Mouse (Mus musculus) neural tube, embryonic 15.5 days (tissue): ENCODE measurements at regions not wholly inside any gene's neighbourhood (a gene's known extent, or its start where the extent isn't known, plus 50 kb on each side); places are given as distances from the start of the nearest gene placed in this dataset.
"Not testable (repeated sequence)": the region's sequence is repeated elsewhere in the genome, so short reads cannot be mapped to it uniquely, and the experiment has no call there.

Source experiments
- ATAC-seq: fragments of 200-750 bp; cut with Nextera tagmentation; 2 replicates; pipeline ENCODE4 v1.8.0; 2017; ENCODE audit warnings: mild to moderate bottlenecking, moderate TSS enrichment, moderate library complexity; ENCODE audit not compliant: low FRiP score
- H3K27ac ChIP-seq: fragments of 300-500 bp; sonication (generic); replicated peaks from 2 replicates; pipeline ENCODE4 v1.5.1; 2015; ENCODE audit warnings: mild to moderate bottlenecking, inconsistent platforms
- H3K27me3 ChIP-seq: fragments of 300-500 bp; sonication (generic); replicated peaks from 2 replicates; pipeline ENCODE4 v1.6.1; 2015; ENCODE audit warnings: inconsistent platforms
- H3K36me3 ChIP-seq: fragments of 300-500 bp; sonication (generic); 2 replicates; pipeline ENCODE4 v1.6.1; 2015; ENCODE audit warnings: inconsistent platforms
- H3K4me1 ChIP-seq: fragments of 300-500 bp; sonication (generic); 2 replicates; pipeline ENCODE4 v1.6.1; 2015; ENCODE audit warnings: inconsistent platforms
- H3K4me2 ChIP-seq: fragments of 300-500 bp; sonication (generic); 2 replicates; pipeline ENCODE4 v1.6.1; 2015; ENCODE audit warnings: inconsistent platforms, mild to moderate bottlenecking, moderate library complexity
- H3K4me3 ChIP-seq: fragments of 300-500 bp; sonication (generic); replicated peaks from 2 replicates; pipeline ENCODE4 v1.5.1; 2015; ENCODE audit warnings: mild to moderate bottlenecking, inconsistent platforms
- H3K9ac ChIP-seq: fragments of 300-500 bp; sonication (generic); replicated peaks from 2 replicates; pipeline ENCODE4 v1.6.1; 2015; ENCODE audit warnings: mild to moderate bottlenecking, inconsistent platforms
- H3K9me3 ChIP-seq: fragments of 300-500 bp; sonication (generic); replicated peaks from 2 replicates; pipeline ENCODE4 v1.6.1; 2016; ENCODE audit warnings: inconsistent platforms
- WGBS: fragments of 180-500 bp; shearing (Covaris S2); methylation state at CpG from one replicate; pipeline ENCODE4 v1.1.7; 2015; ENCODE audit warnings: mixed read lengths; 5-methylcytosine and 5-hydroxymethylcytosine counted together

DNA sequence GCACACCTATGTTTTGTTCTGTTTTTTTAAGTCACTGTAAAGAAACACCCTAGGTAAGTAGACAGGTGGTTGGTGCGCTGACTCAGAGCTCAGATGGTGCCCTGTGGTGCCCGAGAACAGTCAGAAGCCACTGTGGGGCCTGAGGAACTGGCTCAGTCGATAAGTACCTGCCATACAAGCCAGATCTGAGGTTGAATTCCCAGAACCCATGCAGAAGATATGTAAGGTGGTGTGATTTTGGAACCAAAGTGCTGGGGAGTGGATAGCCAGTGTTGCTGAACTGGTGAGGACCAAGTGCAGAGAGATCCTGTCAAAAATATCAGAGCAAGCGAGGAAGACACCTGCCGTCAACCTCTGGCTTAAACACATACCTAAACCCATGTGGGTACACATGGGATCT, 65.4 kb downstream of the Chst1 start:
- H3K27ac ChIP-seq = no peak overlapping the region
- 87% methylated on average over 5 of the region's 5 CpGs for WGBS

DNA sequence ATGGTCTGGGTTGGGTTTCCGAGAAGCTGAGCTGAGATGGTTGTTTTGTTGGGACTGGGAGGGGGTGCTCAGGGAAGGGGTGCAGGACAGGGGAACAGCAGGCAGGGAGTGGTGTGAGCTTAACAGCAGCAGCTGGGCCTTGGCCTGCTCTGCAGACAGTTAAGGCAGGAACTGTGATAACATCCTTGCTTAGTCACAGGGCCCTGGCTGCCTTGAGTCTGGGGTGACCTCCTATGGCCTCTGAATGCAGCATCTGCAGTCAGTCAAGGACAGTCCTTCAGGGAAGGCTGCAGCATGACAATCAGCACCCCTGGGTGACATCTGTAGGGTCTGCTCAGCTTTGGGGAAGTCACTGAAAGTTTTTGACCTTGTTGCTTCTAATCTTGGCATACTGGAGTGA, 67.7 kb downstream of the Chst1 start:
- Histone ChIP-seq H3K9me3 (no peaks in the 10 kb centered on the region), H3K27me3 (0 out of 2 replicates have a peak, but pooled peaks cover 2% of the 10 kb centered on the region), H3K36me3 (no peaks in the 10 kb centered on the region), H3K4me3 (no peak overlapping the region), H3K4me2 (no peak overlapping the region), H3K9ac (no peak overlapping the region), H3K27ac (no peak overlapping the region), H3K4me1 (peaks cover 7% of the 10 kb centered on the region)
- ATAC-seq = no peak
- 82% methylated on average over 1 of the region's 1 CpGs for whole genome bisulfite sequencing

More for the DNA sequence above, 65.4 kb downstream of the Chst1 start:
- no peaks in the 10 kb centered on the region for H3K36me3 ChIP-seq
- H3K4me2 ChIP-seq = no peak overlapping the region
- peaks cover 7% of the 10 kb centered on the region for H3K4me1 ChIP-seq
- H3K9ac ChIP-seq = no peak overlapping the region
- H3K4me3 ChIP-seq = no peak overlapping the region
- no peak for ATAC-seq
- H3K9me3 ChIP-seq = no peaks in the 10 kb centered on the region
- H3K27me3 ChIP-seq = no peaks in the 10 kb centered on the region

DNA sequence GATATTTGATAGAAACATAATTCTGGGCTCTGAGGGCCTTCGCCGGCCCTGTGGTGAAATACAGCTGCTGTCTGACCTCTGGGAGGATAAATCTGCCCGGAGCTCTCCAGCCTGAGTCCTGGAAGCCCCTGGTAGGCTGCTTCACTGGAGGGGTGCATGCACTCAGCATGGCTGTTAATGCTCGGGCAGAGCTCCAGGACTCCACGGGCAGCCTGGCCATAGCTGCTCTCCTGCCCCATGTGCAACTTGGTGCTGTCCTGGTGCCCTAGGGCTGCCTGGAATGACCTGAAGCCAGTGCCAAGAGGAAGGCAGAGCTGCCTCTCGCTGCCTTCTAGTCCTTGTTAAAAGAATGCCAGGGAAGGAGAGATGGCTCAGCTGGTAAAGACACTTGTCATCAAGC, 68.2 kb downstream of the Chst1 start:
- Histone ChIP-seq H3K4me2 (no peak overlapping the region), H3K4me3 (no peak overlapping the region), H3K4me1 (peaks cover 8% of the 10 kb centered on the region), H3K9me3 (no peaks in the 10 kb centered on the region), H3K27ac (no peak overlapping the region), H3K27me3 (0 out of 2 replicates have a peak, but pooled peaks cover 2% of the 10 kb centered on the region), H3K9ac (no peak overlapping the region), H3K36me3 (no peaks in the 10 kb centered on the region)
- no peak; the same call in 1 of the 2 replicates for ATAC-seq
- 41% methylated on average over 6 of the region's 6 CpGs for WGBS

DNA sequence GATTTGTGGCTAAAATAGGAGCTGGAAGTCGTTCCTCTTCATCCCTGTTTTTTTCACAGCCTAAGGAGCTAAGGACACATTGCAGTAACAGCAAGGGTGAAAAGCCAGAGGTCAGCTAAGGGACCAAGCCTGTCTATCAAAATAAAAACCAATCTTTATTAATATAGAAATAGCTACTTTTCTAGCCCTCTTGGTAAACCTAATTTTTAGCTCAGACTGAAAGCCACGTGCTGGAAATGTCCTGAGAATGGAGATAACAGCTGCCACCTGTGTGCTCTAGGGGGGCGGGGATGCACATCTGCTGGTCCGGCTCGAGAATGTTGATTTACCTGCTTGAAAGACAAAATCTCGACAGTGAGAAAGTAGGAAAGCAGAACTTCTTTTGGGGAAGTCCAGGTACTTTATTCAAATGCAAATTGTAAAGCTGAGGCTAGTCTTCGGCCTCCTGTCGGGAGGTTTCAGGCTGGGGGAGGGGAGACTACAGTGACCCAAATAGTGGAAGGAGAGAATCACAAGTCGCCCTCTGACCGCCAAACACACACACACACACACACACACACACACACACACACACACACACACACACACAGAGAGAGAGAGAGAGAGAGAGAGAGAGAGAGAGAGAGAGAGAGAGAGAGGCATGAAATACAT, 70.0 kb downstream of the Chst1 start:
- not testable (repeated sequence) for H3K9me3 ChIP-seq, ATAC-seq, H3K4me3 ChIP-seq, H3K27me3 ChIP-seq, H3K36me3 ChIP-seq, H3K27ac ChIP-seq, H3K4me2 ChIP-seq, H3K9ac ChIP-seq
- WGBS = 43% methylated on average over 9 of the region's 10 CpGs
- H3K4me1 ChIP-seq = peaks cover 14% of the 10 kb centered on the region

DNA sequence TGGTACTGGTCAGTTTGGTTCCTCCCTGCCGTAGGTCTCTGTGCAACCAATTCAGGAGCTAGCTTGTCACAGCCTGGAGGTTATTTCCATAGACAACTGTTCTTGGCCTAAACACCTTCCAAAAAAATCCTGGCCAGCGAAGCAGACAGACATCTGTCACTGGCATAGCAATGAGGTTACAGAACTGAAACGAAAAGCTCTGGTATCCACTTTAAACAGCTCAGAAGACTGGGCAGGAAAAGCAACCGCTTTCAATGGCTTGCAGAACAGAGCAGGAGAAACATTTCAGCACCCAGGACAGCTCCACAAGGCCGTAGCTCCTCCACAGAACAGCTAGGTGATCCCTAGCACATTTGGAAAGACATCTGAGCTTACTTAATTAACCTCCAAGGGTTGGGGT, 72.1 kb downstream of the Chst1 start:
- no peak for ATAC-seq
- H3K27ac ChIP-seq = no peak overlapping the region
- no peak overlapping the region for H3K4me2 ChIP-seq
- H3K27me3 ChIP-seq = 0 out of 2 replicates have a peak, but pooled peaks cover 2% of the 10 kb centered on the region
- WGBS = 40% methylated on average over 5 of the region's 5 CpGs
- H3K9ac ChIP-seq = no peak overlapping the region
- H3K4me3 ChIP-seq = no peak overlapping the region
- H3K4me1 ChIP-seq = peaks cover 14% of the 10 kb centered on the region
- H3K9me3 ChIP-seq = no peaks in the 10 kb centered on the region
- H3K36me3 ChIP-seq = no peaks in the 10 kb centered on the region

DNA sequence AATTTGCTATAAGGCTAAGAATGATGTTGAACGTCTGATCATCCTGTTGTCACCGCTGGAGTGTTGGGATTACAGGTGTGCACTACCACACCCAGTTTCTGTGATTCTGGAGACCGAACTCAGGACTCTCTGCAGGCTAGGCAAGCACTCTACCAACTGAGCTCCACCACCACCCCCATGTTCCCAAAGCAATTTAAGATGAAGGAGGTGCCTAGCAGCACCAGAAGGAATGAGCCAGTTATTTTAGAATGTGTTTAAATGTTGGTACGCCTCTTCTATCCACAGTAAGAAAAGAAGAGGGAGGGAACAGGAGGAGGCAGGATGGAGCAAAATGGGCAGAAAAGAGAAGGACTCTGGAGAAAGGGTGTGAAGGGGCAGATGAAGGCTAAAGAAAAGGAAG, 72.6 kb downstream of the Chst1 start:
- Histone ChIP-seq H3K9me3 (no peaks in the 10 kb centered on the region), H3K4me1 (peaks cover 13% of the 10 kb centered on the region), H3K9ac (no peak overlapping the region), H3K27ac (no peak overlapping the region), H3K4me2 (no peak overlapping the region), H3K27me3 (0 out of 2 replicates have a peak, but pooled peaks cover 2% of the 10 kb centered on the region), H3K4me3 (no peak overlapping the region), H3K36me3 (no peaks in the 10 kb centered on the region)
- WGBS = 69% methylated on average over 4 of the region's 4 CpGs
- no peak for ATAC-seq

DNA sequence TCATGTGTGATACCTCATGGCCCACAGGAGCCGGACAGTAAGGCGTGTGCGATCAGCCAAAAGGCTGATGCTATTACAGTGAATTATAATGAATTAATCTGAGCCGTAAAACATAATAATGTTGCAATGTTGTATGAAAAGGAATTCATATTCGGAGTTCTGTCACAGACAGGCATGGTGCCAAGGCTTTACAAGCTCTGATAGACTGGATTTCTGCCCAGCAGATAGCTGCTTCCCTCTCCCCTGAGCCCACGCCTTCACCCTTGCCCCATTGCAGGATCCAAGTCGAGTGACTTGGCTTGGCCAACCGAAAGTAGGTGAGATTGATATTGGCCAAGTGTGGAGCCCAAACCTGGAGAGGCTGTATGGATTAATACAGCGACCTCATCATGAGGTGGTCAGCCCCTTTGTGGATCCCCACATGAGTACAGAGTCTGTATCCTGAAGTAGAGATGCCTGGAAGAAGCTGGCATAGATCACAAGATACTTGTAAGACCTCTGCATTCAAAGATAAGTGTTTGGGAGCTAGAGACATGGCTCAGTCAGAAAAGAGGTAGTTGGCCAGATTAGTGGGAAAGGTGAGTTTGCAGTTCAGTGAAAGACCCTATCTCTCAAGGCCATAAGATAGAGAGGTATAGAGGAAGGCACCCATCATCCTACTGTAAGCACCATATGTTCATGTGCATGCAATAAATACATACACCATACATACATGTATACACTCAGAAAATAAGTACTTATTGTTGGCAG, 73.7 kb downstream of the Chst1 start:
- Histone ChIP-seq H3K27ac (no peak overlapping the region), H3K9ac (no peak overlapping the region), H3K4me3 (no peak overlapping the region), H3K4me2 (no peak overlapping the region), H3K36me3 (no peaks in the 10 kb centered on the region), H3K27me3 (0 out of 2 replicates have a peak, but pooled peaks cover 2% of the 10 kb centered on the region), H3K9me3 (no peaks in the 10 kb centered on the region), H3K4me1 (peaks cover 6% of the 10 kb centered on the region; the same call in 1 of the 2 replicates)
- 76% methylated on average over 9 of the region's 9 CpGs for WGBS
- ATAC-seq = no peak

DNA sequence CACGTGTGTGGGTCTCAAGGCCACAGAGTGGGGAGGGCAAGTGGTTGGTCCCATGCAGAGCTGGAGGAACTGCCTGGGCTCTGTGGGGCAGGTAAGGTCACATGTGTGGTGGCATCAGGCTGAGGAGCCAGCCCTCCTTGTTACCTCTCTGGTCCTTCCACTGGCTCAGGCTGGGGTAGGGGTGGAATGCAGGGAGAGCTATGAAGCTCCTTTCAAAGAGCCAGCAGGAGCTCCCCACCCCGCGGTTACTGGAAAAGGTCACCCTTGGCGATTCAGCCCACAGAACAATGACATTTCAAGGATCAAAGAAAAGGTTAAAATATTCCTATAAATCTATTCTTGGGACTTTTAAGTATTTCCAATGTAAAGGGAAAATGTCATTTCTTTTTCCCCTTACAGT, 74.4 kb downstream of the Chst1 start:
- H3K36me3 ChIP-seq = no peaks in the 10 kb centered on the region
- H3K9ac ChIP-seq = no peak overlapping the region
- H3K4me1 ChIP-seq = peaks cover 6% of the 10 kb centered on the region; the same call in 1 of the 2 replicates
- ATAC-seq = no peak
- no peaks in the 10 kb centered on the region for H3K9me3 ChIP-seq
- H3K4me3 ChIP-seq = no peak overlapping the region
- H3K27ac ChIP-seq = no peak overlapping the region
- no peak overlapping the region for H3K4me2 ChIP-seq
- WGBS = 14% methylated on average over 4 of the region's 4 CpGs
- 0 out of 2 replicates have a peak, but pooled peaks cover 2% of the 10 kb centered on the region for H3K27me3 ChIP-seq

DNA sequence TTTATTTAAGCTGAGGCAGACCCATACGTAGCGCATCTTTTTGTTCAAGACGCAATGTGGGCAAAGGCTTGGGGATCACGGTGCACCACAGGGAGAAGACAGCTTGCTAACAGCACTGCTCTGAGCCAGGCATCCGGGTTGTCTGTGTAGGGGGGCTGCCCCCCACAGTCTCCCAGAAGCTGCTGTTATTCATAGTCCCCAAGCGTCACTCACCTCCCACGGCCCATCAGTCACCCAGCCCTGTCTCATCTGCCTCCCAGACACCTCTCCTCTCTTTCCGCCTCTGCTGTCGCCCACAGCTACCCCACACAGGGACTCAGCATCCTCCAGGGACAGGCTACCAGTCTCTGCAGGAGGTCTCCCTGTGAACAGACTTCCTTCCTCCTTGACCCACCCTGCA, 75.7 kb downstream of the Chst1 start:
- Histone ChIP-seq H3K27ac (no peak overlapping the region), H3K4me2 (no peak overlapping the region), H3K4me3 (no peak overlapping the region), H3K9ac (no peak overlapping the region), H3K9me3 (no peaks in the 10 kb centered on the region), H3K4me1 (peaks cover 6% of the 10 kb centered on the region; the same call in 1 of the 2 replicates), H3K36me3 (no peaks in the 10 kb centered on the region), H3K27me3 (no peaks in the 10 kb centered on the region)
- no peak for ATAC-seq
- WGBS = 60% methylated on average over 9 of the region's 9 CpGs

DNA sequence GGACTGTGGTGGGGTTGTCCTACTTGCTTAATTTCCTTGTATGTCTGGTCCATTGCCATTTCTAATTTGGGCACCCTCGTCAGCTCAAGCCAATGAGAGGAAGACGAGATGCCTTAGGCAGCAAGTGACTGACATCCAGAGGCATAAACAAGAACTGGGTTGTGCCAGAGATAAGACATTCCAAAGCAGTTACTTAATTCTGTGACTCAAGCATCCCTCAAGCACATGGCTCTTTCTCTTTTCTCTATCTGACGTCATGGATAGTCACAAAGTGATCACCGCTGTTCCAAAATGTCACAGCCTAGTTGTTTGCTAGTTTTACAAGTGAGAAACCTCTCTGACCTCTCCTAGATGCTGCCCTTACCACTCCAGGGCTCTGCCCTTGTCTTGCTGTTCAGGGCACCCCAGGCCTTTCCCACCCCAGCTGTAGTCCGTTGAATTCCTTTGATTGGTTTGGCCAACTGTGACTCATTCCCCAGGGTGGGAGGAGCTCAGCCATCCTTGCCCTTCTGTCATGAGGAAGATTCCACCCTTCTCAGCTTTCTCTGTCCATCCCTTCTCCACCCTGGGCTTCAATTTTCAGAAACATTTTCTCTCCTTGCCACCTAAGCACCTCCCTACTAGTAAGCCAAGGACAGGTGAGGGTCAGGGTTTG, 78.9 kb downstream of the Chst1 start:
- no peaks in the 10 kb centered on the region for H3K36me3 ChIP-seq
- H3K4me2 ChIP-seq = no peak overlapping the region
- H3K27ac ChIP-seq = no peak overlapping the region
- H3K4me1 ChIP-seq = no peaks in the 10 kb centered on the region; the same call in 1 of the 2 replicates
- H3K4me3 ChIP-seq = no peak overlapping the region
- no peak for ATAC-seq
- H3K9me3 ChIP-seq = no peaks in the 10 kb centered on the region
- no peak overlapping the region for H3K9ac ChIP-seq
- 81% methylated on average over 5 of the region's 5 CpGs for WGBS
- H3K27me3 ChIP-seq = no peaks in the 10 kb centered on the region

DNA sequence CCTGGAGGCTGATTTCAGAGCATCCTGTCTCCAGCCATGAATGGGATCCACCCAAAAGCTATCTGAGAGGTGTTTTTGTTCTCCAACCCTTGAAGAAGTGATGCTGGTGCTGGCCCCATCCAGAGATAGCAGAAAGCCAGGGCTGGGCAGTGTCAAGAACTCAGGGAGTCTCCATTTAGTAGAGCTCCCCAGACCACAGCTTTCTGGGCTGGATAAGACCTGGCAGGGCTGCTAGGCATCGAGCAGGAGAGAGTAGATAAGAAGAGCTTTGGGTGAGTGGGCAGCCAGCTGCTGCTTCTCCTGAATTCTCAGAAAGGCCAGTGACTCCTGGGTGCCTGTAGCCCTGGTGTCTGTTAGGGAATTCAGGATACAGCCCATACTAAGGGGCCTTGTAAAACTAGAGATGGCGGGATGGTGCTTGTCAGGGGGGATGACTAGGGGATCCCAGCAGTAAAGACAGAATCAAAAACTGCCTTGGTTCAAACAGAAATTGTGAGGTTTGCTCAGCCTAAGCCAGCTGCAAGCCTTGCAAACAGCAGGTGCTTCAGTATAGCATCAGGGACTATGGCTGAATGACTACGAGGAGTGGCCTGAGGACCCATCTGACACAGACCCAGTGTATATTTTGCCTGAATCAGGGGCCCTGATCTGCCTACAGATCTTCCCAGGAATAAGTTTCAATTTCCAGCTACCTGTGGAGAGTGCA, 79.6 kb downstream of the Chst1 start:
- H3K9ac ChIP-seq = no peak overlapping the region
- H3K27ac ChIP-seq = no peak overlapping the region
- no peaks in the 10 kb centered on the region for H3K9me3 ChIP-seq
- no peaks in the 10 kb centered on the region for H3K36me3 ChIP-seq
- H3K4me2 ChIP-seq = no peak overlapping the region
- WGBS = 85% methylated on average over 3 of the region's 3 CpGs
- no peaks in the 10 kb centered on the region; the same call in 1 of the 2 replicates for H3K4me1 ChIP-seq
- no peaks in the 10 kb centered on the region for H3K27me3 ChIP-seq
- ATAC-seq = no peak
- no peak overlapping the region for H3K4me3 ChIP-seq
